Mouse (Mus musculus) heart, embryonic 14.5 days (tissue): ENCODE measurements around the gene Tac4. TPM values are rescaled to one million over a fixed set of nuclear protein-coding genes. Genes with fewer than 3 reads are reported as not detected.

ENCODE experiments used
- ATAC-seq: fragments of 200-750 bp; cut with Nextera tagmentation; 2 replicates; pipeline ENCODE4 v1.8.0; 2017; ENCODE audit warnings: low read depth, moderate TSS enrichment; ENCODE audit not compliant: insufficient number of reproducible peaks, insufficient read depth, low FRiP score
- H3K27ac ChIP-seq, 2 experiments: fragments of 200-500 bp in 1 of 2; fragments of 300-500 bp in 1 of 2; sonication (generic) in 1 of 2; replicated peaks in 1 of 2; 2 replicates each; pipeline ENCODE4 v1.5.1; 2012 to 2014; ENCODE audit warnings: low read depth in 2 of 2, low read length in 2 of 2, control low read depth in 1 of 2, mild to moderate bottlenecking in 1 of 2, mixed read lengths in 1 of 2; ENCODE audit not compliant: control insufficient read depth in 1 of 2, insufficient read depth in 1 of 2
- H3K27me3 ChIP-seq: fragments of 300-500 bp; sonication (generic); 2 replicates; pipeline ENCODE4 v1.6.1; 2014; ENCODE audit warnings: mild to moderate bottlenecking, low read length, control low read depth; ENCODE audit not compliant: control insufficient read depth, insufficient read depth
- H3K36me3 ChIP-seq: fragments of 300-500 bp; sonication (generic); 2 replicates; pipeline ENCODE4 v1.6.1; 2014; ENCODE audit warnings: mild to moderate bottlenecking, control low read depth, low read length, mixed read lengths; ENCODE audit not compliant: control insufficient read depth, insufficient read depth
- H3K4me1 ChIP-seq, 2 experiments: fragments of 200-500 bp in 1 of 2; fragments of 300-500 bp in 1 of 2; sonication (generic) in 1 of 2; 2 replicates each; pipeline ENCODE4 v1.6.1; 2012 to 2014; ENCODE audit warnings: low read length in 2 of 2, control low read depth in 1 of 2, mixed read lengths in 1 of 2; ENCODE audit not compliant: control insufficient read depth in 2 of 2, insufficient read depth in 2 of 2
- H3K4me2 ChIP-seq: fragments of 300-500 bp; sonication (generic); 2 replicates; pipeline ENCODE4 v1.6.1; 2014; ENCODE audit warnings: mild to moderate bottlenecking, low read length
- H3K4me3 ChIP-seq, 2 experiments: fragments of 200-500 bp in 1 of 2; fragments of 300-500 bp in 1 of 2; sonication (generic) in 1 of 2; 2 replicates each; pipeline ENCODE4 v1.5.1; 2012 to 2014; ENCODE audit warnings: low read length in 2 of 2, mild to moderate bottlenecking in 2 of 2, control low read depth in 1 of 2, low read depth in 1 of 2, moderate library complexity in 1 of 2; ENCODE audit not compliant: control insufficient read depth in 1 of 2, insufficient read depth in 1 of 2
- H3K9ac ChIP-seq: fragments of 300-500 bp; sonication (generic); 2 replicates; pipeline ENCODE4 v1.6.1; 2014; ENCODE audit warnings: mild to moderate bottlenecking, low read length
- H3K9me3 ChIP-seq: fragments of 300-500 bp; sonication (generic); 2 replicates; pipeline ENCODE4 v1.6.1; 2016; ENCODE audit warnings: low read length, control low read depth; ENCODE audit not compliant: control insufficient read depth
- WGBS: fragments of 180-500 bp; shearing (Covaris S2); extraction: QIAGEN DNeasy Blood & Tissue Kit; methylation state at CpG from one replicate; pipeline ENCODE4 v1.1.7; 2014; 5-methylcytosine and 5-hydroxymethylcytosine counted together
- polyA plus RNA-seq: library from polyadenylated mRNA; unstranded; fragments of >200 nt; fragmentation: Nextera tagmentation; extraction: Ambion mirVana; gene quantifications from 2 replicates; pipeline ENCODE4 v1.2.1, GENCODE M21; 2014

Tac4 gene
- polyA plus RNA-seq, 1 experiment from 2014 or later: not detected

GRCm38 (mm10) chr11:95250110-95250509 is 11.2 kb upstream of the Tac4 start:
- Histone ChIP-seq H3K4me1 (peaks cover 8 to 9% of the 10 kb centered on the region in 2 experiments), H3K36me3 (no peaks in the 10 kb centered on the region), H3K4me3 (no peak overlapping the region), H3K4me2 (peak overlapping the region; percentile 37), H3K9me3 (no peaks in the 10 kb centered on the region), H3K27ac (peak overlapping the region in 1 of 2 experiments; percentile 47; a peak in 1 of 4 replicates), H3K27me3 (no peaks in the 10 kb centered on the region), H3K9ac (peak overlapping the region; percentile 46; the same call in 1 of the 2 replicates)
- 13% methylated on average over 10 of the region's 10 CpGs for WGBS
- ATAC-seq: peak; percentile 62

GRCm38 (mm10) chr11:95251295-95251694 is 10.0 kb upstream of the Tac4 start:
- Histone ChIP-seq H3K36me3 (no peaks in the 10 kb centered on the region), H3K27me3 (no peaks in the 10 kb centered on the region), H3K4me3 (no peak overlapping the region), H3K27ac (no peak overlapping the region), H3K9me3 (no peaks in the 10 kb centered on the region), H3K4me2 (no peak overlapping the region), H3K9ac (no peak overlapping the region), H3K4me1 (peaks cover 8 to 9% of the 10 kb centered on the region in 2 experiments)
- no peak for ATAC-seq
- 4% methylated on average over 11 of the region's 11 CpGs for WGBS

GRCm38 (mm10) chr11:95252104-95252503 is 9.2 kb upstream of the Tac4 start:
- H3K36me3 ChIP-seq: no peaks in the 10 kb centered on the region
- H3K4me2 ChIP-seq: no peak overlapping the region
- no peak overlapping the region for H3K9ac ChIP-seq
- H3K4me3 ChIP-seq: no peak overlapping the region
- peaks cover 8 to 9% of the 10 kb centered on the region in 2 experiments for H3K4me1 ChIP-seq
- no peaks in the 10 kb centered on the region for H3K27me3 ChIP-seq
- no peak overlapping the region for H3K27ac ChIP-seq
- H3K9me3 ChIP-seq: no peaks in the 10 kb centered on the region
- no peak for ATAC-seq
- 84% methylated on average over 6 of the region's 6 CpGs for WGBS

GRCm38 (mm10) chr11:95254165-95254564 is 7.2 kb upstream of the Tac4 start:
- H3K9ac ChIP-seq: no peak overlapping the region
- H3K27me3 ChIP-seq: no peaks in the 10 kb centered on the region
- H3K9me3 ChIP-seq: no peaks in the 10 kb centered on the region
- no peaks in the 10 kb centered on the region for H3K36me3 ChIP-seq
- 75% methylated on average over 8 of the region's 8 CpGs for WGBS
- peaks cover 9 to 17% of the 10 kb centered on the region in 2 experiments for H3K4me1 ChIP-seq
- no peak overlapping the region for H3K4me3 ChIP-seq
- ATAC-seq: no peak
- no peak overlapping the region for H3K27ac ChIP-seq
- H3K4me2 ChIP-seq: no peak overlapping the region

- Histone ChIP-seq H3K27me3 (no peaks in the 10 kb centered on the region), H3K4me3 (no peak overlapping the region), H3K9me3 (no peaks in the 10 kb centered on the region), H3K4me2 (no peak overlapping the region), H3K36me3 (no peaks in the 10 kb centered on the region), H3K27ac (no peak overlapping the region), H3K9ac (no peak overlapping the region), H3K4me1 (peaks cover 2 to 8% of the 10 kb centered on the region in 2 experiments; a peak in 1 of 4 replicates)
- ATAC-seq: no peak
- WGBS: 69% methylated on average over 6 of the region's 6 CpGs
Observed at GRCm38 (mm10) chr11:95255747-95256146, 5.6 kb upstream of the Tac4 start.

GRCm38 (mm10) chr11:95257930-95258329 is 3.4 kb upstream of the Tac4 start:
- Histone ChIP-seq H3K9me3 (no peaks in the 10 kb centered on the region), H3K27me3 (no peaks in the 10 kb centered on the region), H3K4me2 (peak overlapping the region; percentile 94; the same call in 1 of the 2 replicates), H3K4me1 (peaks cover 2 to 8% of the 10 kb centered on the region in 2 experiments; a peak in 2 of 4 replicates), H3K27ac (no peak overlapping the region), H3K4me3 (peak overlapping the region in 1 of 2 experiments; percentile 56; a peak in 1 of 4 replicates), H3K36me3 (no peaks in the 10 kb centered on the region), H3K9ac (no peak overlapping the region)
- 53% methylated on average over 4 of the region's 4 CpGs for WGBS
- ATAC-seq: no peak

GRCm38 (mm10) chr11:95258490-95258889 is 2.8 kb upstream of the Tac4 start:
- Histone ChIP-seq H3K36me3 (no peaks in the 10 kb centered on the region), H3K27ac (peak overlapping the region in 1 of 2 experiments; percentile 63; a peak in 1 of 4 replicates), H3K4me2 (peak overlapping the region; percentile 94), H3K4me3 (peak overlapping the region; percentile 56), H3K9me3 (no peaks in the 10 kb centered on the region), H3K4me1 (peaks cover 2 to 8% of the 10 kb centered on the region in 2 experiments; a peak in 2 of 4 replicates), H3K9ac (peak overlapping the region; percentile 75), H3K27me3 (no peaks in the 10 kb centered on the region)
- 2% methylated on average over 23 of the region's 26 CpGs for WGBS
- ATAC-seq: peak; percentile 36; the same call in 1 of the 2 replicates
